Mouse (Mus musculus): ENCODE results near the gene Abcb5.

GRCm38 (mm10) chr12:118836411-118837341, 129.5 kb downstream of the Abcb5 start:
- TF ChIP-seq CTCF (IDR thresholded peaks at IDR 0.05), result no peak
- TF ChIP-seq EP300 (IDR thresholded peaks at IDR 0.05), result no peak

Measured in lung, postnatal 0 days (tissue).